Mouse (Mus musculus) NIH3T3 (cell line): ENCODE measurements around the gene Cdk17.

ENCODE experiments used
- DNase-seq: peaks from one replicate; pipeline ENCODE4 v3.0.0-alpha.2; 2012; ENCODE audit warnings: low read depth

Cdk17 gene

DNA sequence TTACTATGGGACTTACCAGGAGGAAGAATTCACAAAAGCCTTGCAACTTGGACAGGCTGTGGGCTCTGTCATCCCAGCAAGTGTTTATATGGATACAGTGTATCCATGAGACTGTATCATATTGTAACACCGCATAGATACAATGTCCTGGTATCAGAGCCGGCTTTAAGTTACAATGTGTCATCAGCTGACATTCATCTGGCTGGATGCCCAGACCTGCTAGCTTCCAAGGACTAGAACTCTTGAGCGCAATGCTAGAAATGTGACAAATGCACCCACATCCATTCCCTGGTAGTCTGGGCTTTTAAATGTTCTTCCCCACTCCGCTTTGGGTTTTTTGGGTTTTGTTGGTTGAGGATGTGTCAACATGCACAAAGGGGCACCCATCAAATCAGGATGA lies 127.7 kb downstream of the Cdk17 start:
- peak; percentile 88 for DNase-seq

DNA sequence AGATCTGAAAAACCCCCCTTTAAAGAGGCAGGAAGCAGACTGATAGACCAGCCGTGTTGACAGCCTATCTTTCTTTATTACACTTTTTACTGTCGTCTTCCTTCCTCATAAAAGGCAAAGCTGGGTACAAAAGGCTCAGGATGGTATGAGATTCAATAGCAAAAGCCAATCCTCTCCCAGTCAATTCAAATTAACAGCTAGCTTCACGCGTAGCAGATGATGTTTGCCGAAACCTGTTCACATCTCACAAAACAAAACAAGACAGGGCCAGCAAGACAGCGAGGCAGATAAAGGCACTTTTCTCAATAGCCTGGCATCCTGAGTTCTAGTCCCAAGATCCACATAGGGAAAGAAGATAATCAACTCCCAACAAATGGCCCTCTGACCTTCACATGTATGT lies 128.7 kb downstream of the Cdk17 start:
- DNase-seq = no peak

DNA sequence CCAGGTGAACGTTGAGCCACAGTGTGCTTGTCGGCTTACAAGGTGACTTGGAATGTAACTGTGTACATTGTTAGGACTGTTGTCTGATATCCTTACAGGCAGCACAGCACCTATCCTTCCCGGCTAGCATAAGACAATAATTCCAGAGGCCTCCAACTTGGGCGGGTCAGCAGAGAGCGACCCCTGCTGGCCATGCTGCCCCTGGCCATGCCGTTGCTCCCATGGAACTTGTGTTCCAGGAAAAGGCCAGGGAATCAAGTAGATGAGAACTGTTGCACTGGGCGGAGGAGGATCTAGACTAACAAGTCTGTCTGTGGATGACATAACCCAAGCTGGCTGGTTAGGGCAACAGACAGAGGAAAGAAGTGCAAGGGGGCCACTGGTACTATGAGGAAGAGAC lies 130.7 kb downstream of the Cdk17 start:
- peak; percentile 83 for DNase-seq

DNA sequence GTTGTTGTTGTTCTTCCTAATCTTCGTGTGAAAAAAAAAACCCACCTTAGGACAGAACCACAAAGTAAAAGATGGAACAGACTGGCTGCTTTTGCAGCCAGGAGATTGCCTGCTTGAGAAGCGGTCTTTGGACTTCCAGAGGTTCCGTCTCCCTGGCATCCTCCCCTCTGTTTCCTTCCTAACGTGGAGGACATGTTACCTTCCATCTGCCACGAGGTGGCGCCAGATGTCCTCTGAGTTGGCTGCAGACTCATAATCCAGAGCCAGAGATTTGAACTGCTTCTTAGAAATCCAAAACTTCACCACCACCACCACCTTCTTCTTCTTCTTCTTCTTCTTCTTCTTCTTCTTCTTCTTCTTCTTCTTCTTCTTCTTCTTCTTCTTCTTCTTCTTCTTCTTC lies 131.2 kb downstream of the Cdk17 start:
- peak; percentile 96 for DNase-seq

DNA sequence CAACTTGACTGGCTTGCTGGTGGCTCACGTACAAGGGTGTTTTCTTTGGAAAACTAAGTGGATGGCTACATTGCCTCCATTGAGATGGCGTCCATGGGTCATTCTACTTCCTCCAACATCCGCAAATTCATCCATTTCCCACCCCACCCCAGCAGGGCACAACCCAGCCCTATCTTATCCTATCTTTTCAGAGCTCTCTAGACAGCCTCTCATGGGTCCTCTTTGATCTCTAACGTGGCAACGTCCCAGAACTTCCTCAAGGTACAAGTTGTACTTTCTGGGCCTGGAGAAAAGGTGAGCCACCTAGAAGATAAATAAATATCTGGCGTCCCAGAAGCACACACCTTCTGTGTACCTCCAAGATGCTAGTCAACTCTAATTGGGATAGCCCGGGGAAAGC lies 132.9 kb downstream of the Cdk17 start:
- DNase-seq = no peak

DNA sequence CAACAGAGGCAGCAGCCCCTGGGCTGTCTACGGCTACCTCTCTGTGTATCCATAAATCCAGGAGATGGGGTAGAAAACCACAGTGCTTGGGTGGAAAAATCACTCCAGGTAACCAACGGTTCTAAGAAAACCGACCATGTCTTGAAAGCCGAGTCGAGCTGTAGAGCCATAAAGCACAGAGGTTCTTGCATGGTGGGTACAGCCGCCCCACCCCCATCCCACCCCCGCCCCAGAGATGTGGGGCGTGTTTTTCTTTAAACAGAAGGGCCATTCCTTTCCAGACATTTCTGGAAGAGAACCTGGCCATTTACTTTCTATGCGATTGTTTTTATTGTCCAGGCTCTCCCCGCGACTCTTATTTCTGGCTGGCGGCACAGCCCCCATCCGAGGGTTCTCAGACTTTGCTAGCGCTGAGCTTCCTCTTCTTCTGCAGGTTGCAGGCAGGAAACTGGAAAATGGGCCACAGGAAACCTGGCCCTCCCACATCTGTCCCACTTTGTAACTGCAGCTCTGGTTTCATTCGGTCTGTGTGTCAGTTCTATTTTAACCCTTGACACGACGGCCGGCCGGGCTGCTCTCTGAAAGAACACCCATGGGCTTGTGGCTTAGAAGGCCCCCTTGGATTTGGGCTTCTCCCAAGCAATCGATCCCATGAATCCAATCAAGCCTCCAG lies 134.0 kb downstream of the Cdk17 start:
- no peak for DNase-seq

DNA sequence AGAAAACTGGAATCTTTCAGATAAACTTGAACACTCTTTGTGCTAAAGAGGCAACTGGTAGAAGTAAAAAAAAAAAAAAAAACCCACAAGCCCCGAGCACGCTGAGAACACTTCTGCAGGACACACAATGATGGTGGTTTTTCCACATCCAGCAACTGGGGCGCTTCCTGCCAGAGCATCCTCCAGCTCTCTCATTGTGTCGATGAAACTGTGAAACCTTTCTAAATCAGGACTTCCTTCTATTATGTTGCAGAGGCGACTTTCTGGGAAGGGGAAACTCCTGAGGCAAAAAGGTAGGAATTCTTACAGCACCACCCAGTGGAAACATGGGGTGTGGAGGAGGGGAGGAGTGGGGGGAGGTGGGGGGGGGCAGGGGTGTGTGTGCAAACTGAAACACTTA lies 137.1 kb downstream of the Cdk17 start:
- no peak for DNase-seq

DNA sequence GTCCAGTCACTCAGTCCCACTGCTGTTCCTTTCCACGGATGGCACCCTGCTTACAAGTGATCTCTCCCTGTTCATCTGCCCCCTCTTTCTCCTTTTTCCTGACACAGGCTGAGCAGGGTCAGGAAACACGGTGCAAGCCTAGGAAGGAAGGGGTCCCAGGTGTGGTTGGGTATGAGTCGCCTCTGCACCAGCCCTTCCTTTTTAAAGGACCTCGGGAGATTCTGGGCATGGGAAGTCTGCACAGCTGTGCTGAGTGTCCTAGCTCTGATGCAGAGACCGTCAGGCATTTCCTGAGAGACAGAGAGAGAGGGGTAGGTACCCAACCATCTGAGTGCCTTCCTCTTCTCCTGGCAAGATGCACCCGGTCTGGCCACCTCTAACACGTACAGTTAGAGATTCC lies 137.5 kb downstream of the Cdk17 start:
- no peak for DNase-seq

DNA sequence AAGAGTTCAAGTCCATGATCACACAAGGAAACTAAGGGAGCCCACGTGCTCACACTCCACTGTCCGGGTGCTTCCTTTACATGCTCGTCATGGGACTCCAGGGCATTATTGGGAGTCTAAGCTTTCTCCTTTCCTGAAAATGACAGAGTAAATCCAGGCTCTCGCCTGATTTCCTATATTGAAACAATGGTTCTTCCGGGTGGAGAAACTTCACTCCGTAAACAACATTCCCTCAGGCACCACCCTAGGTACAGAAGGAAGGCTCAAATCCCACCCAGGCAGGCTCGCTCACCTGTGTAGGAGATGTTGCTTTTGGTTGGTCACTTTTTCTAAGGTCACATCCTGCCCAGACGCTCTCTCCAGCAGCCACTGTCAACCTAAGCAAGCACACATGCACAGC lies 141.2 kb downstream of the Cdk17 start:
- DNase-seq = no peak

DNA sequence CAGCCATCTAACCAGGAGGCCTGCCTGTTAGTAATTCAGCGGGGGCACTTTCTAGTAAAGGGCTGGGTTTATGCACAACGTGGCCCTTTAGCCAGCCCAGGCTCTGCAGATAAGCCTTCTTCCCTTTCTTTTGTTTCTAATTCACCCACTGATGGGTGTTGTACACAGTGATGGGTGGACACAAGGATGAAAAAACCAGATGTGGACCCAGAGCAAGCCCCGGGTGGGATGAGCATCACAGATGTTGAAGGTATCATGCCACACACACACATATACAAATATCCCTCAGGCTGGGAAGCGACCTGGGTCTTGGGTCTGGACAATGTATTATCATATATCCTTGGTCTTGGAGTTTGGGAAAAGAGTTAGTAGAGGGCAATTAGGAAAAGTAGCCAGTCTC lies 142.6 kb downstream of the Cdk17 start:
- DNase-seq = no peak

DNA sequence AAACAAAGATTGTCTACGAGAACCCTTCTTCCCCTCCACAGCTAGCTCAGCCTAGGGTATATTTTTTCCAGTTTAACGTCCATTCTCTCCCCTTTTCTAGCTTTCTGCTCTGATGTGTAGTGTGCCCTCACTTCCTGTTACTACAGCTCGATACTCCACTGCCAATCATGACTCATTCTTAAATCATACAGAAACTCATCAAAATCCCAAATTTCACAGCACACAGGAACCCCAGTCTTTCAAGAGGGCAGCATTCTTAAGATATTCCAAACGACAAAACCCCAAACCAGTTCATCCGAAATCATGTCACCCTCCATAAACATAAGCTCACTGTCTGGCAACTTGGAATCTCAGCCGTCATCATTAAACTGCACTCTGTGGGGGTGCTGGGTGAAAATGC lies 145.3 kb downstream of the Cdk17 start:
- peak; percentile 72 for DNase-seq

DNA sequence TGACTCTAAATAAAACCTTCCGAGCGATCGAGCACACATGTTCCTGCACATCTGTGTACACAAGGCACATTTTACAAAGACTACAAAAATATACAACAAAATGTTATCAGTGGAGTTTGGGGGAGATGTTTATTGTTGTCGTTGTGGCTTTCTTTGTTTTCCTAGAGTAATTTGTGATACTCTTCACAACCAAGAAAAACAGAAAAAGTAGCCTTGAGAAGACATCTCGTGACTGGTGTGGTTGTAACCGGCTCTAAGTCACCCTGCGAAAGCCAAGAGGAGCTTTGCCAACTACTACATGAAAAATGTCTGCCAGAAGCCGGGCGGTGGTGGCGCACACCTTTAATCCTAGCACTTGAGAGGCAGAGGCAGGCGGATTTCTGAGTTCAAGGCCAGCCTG lies 145.7 kb downstream of the Cdk17 start:
- peak; percentile 35 for DNase-seq

DNA sequence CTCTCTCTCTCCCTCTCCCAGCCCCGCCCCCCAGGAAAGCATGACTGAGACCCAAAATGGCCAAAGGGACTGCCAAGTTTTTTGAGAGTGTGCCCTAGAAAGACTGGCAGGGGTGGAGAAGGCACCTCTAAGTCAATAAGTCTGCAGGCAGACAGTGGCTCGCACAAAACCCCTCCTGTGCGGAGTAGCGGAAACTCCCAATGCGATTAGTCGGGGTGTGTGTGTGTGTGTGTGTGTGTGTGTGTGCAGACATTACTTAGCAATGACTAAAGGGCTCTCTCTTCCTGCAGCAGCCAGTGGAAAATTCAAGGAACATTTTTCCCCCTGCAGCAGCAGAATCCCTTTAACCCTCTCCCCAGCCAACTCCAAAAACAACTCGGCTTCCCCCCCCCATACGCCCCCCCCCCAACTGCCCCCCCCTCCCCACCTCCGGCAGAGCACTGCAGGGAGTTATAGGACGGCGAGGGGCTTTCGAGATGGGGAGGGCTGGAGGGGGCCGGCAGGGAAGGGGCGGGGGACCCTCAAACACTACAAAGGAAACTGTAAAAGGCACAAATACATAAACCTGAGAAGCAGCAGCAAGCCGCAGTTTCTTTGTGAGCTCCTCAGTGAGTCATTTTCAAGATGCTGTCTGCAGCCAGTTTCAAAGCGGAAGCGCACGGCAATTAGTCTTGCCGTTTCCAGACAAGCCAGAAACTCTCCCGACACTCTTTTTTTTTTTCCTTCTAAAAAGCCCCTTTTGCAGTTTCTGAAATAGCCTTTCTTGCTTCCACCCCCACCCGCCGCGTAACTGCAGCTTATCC lies 148.7 kb downstream of the Cdk17 start:
- DNase-seq = peak; percentile 79

DNA sequence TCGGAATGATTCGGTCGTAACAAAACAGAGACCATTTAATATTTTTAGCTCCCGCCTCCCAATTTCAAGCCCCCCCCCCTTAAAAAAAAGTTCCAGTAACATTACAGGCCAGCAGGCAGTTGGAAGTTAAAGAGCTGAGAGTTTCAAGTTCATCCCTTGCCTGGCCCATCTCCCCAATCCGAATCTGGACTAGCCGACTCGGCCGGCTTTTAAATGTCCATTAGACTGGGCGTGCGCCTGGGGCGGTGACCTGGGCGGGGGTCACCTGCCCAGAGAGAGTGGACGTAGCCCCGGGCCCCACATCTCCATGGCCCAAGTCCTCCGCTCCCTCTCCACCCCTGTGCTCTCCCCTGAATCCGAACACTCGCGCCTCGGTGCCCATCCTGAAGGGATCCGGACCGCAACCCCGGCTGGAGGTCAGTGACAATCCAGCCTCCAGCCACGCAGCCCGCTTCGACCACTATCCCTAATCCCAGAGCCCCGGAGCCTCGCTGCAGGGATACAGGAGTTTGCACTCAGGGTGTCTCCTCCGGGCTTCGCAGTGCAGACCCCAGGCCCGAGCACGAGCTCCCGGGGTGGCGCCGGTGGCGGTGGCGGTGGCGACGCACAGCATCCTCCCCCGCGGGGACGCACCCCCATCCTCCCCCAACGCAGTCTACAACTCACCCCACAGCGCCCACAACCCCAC lies 149.4 kb downstream of the Cdk17 start:
- peak; percentile 52 for DNase-seq

DNA sequence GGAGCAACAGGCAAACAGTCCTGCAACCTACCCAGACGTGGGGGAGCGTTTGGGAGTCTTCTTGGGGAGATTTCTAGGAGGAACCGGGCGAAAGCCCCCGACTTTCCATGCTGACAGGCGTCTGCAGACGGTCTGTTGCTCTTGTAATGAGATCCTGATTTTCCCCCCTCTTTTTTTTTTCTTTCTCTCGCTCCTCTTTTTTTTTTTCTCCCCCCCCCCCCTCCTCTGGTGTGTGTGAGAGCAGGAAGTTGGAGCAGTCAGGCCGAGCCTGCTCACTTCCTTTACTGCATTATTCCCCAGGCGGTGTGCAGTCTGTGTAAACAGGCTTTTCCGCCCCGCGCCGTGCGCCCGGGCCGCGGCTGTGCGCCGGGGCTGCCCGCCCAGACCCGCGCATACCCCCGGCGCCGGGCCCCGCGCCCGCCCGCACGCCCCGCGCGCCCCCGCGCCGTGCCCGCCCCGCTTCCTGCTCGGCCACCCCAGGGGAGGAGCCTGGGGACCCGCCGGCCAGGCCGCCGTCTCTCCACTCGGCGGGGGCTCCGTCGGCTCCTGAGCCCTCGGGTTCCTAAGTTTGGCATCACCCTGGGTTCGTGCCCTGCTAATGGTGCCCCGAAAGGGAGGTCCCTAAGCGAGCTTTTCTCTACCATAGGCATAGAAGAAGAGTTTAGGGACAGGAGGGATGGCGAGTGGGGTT lies 150.2 kb downstream of the Cdk17 start, which contains the start of gene Elk3:
TSS of gene Elk3 (minus strand) at position 415 of the 691 bp plus-strand sequence.
- DNase-seq = peak; percentile 80

DNA sequence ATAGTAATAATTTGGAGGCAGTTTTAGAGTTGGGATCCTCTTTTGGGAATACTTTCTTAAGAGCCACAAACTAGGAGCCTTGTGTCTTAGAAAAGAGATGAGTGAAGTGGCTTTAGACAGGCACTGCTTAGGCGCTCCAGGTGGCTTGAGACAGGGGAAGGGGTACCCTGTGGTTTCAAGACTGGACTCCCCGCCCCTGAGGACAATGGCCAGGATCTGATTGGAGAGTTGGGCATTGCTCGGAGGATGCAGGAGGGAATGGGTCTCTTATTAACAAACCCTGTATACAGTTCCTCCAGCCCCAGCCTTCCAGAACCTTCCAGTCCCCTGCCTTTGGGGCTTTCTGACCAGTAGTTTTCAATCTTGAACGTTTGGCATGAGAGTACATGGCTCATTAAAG lies 150.9 kb downstream of the Cdk17 start:
- DNase-seq = no peak
